Mouse (Mus musculus): ENCODE results near the gene Glod4.

Gene Glod4

DNA sequence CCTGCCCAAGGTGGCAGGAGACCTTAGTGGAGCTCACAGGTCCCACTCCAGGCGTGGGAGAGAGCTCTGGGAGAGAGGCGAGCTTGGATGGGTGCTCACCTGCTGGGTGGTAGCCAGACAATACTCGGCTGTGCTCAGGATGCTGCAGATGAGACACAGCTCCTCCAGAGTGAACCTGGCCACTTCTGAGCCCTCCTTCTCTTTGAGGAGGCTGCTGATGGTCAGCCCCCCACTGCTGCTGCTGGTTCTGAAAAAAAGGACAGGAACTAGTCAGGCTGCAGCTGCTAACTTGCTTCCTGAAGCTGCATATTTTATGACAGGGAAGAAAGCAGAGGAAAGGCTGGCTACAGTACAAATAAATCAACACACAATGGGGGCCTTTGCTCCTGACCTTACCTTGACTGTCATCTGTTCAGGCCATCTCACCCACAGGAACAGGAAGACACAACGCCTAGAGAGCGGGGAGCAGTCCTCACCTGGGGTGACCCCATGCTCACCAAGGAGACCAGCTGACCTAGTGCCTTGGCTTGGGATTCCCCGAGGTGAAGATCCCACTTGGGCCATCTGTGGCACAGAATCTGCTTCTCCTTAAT, 162.4 kb downstream of the Glod4 start:
- DNase-seq, result no peak

DNA sequence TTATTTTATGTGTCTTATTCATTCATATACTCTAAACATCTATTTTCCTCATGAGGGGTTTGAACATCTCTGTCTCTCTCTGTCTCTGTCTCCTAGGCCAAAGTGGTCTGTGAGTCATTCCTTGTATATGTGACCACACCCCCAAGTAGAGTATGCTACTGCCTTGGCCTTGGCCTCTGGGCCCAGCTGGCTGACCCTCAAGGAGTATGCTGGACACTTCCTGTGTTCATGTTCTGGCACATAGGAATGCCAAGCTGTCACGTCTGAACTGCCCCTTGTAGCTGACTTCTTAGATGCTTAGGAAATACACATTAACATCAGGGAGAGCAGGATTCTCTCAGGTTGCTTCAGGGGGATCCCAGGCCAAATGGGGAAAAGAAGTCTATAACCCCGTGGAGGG, 163.2 kb downstream of the Glod4 start:
- DNase-seq, result no peak

DNA sequence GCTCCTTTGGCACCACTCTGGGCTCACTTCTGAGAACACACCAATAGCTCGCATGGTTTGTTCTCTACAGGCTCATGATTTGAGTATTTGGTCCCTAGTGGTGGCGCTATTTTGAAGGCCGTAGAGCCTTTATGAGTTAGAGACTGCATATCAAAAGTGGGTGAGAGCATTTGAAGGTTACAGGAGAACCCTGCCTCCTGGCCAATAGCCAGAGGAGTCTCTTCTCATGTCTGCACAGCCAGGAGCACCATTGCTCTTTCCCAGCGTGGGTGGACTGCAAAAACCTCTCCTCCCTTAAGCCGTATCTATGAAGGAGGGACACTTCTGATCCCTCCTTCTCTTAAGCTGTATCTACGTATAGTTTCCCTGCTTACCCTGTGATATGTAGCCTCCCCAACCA, 166.2 kb downstream of the Glod4 start:
- DNase-seq, result no peak

DNA sequence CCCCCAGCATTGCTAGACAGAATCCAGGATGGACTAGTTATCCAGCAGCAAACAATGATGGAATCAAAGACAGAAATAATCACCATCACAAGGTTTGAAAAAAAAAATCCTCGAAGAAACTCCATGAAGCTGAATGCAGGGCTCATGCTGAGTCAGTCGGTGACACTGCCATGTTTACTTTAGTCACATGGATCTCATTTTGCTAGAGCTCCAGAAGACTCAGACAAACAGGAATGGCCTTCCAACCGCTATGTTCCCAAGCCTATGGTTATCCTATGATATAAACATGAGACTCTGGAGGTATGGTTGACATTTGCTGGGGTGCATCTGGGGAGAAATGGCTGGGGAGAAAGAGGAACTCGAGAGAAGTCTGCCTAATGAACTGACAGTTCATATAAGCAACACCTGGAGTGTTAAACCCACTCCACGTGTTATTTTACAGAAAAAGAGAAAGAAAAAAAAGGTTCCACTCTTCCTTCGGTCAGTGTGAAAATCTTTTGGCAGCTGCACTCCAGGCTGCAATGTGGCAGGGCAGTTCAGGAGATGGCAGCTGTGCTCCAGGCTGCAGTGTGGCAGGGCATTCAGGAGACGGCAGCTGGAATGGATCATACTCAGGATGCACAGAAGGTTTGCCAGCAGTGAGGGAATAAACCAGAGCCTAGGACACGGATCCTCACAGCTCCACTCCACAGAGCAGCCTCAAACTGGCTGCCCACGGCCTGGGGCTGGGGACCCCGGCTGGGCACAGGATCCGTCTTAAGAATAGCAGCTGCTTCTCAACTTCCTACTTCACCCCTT, 169.0 kb downstream of the Glod4 start:
- no peak for DNase-seq

Measured in cerebellum, postnatal 25 days (tissue).